Mouse (Mus musculus) limb, embryonic 10.5 days (tissue): ENCODE data around the gene Nt5c2. TPM values are rescaled to one million over a fixed set of nuclear protein-coding genes. Genes with fewer than 3 reads are reported as not detected.

Source experiments
- DNase-seq: peaks from one replicate; pipeline ENCODE4 v3.0.0-alpha.2; 2017; ENCODE audit warnings: low spot score
- H3K27ac ChIP-seq: fragments of 300-500 bp; sonication (generic); 2 replicates; pipeline ENCODE4 v1.5.1; 2016; ENCODE audit warnings: mild to moderate bottlenecking
- H3K27me3 ChIP-seq: fragments of 300-500 bp; sonication (generic); 2 replicates; pipeline ENCODE4 v1.6.1; 2016; ENCODE audit warnings: low read depth, mild to moderate bottlenecking; ENCODE audit not compliant: poor library complexity, severe bottlenecking
- H3K36me3 ChIP-seq: fragments of 300-500 bp; sonication (generic); 2 replicates; pipeline ENCODE4 v1.6.1; 2016; ENCODE audit warnings: mild to moderate bottlenecking, moderate library complexity
- H3K4me1 ChIP-seq: fragments of 300-500 bp; sonication (generic); 2 replicates; pipeline ENCODE4 v1.6.1; 2016
- H3K4me3 ChIP-seq: fragments of 300-500 bp; sonication (generic); 2 replicates; pipeline ENCODE4 v1.5.1; 2016; ENCODE audit warnings: mild to moderate bottlenecking, moderate library complexity
- H3K9me3 ChIP-seq: fragments of 300-500 bp; sonication (generic); replicated peaks from 2 replicates; pipeline ENCODE4 v1.6.1; 2016; ENCODE audit warnings: mild to moderate bottlenecking
- WGBS: fragments of 180-500 bp; shearing (Covaris S2); methylation state at CpG from one replicate; pipeline ENCODE4 v1.1.7; 2016; 5-methylcytosine and 5-hydroxymethylcytosine counted together
- polyA plus RNA-seq: library from polyadenylated mRNA; unstranded; fragments of >200 nt; fragmentation: Nextera tagmentation; extraction: Ambion mirVana; gene quantifications from 2 replicates; pipeline ENCODE4 v1.2.1, GENCODE M21; 2016

Nt5c2 gene
- polyA plus RNA-seq, 1 experiment from 2014 or later, result 89.8 TPM

DNA sequence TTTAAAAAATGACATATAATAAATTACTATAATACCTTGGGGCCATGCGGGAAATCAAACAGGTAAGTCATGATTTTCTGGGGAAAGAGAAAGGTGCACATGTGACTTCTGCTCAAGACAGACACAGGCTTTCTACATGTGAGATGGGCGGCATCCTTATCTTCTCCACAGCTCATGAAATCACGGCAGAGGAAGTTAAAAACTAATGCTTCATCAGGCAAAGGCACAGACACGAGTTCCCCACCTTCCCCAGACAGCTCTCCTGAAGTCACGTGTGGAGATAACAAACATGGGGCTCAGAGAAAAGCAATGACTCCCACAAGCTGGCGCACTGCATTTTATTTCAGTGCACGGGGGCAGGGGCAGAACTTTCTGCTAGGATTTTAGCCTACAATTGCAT lies 121.5 kb downstream of the Nt5c2 start:
- H3K4me3 ChIP-seq, result no peak overlapping the region
- no peak overlapping the region for H3K27ac ChIP-seq
- WGBS, result 90% methylated on average over 7 of the region's 7 CpGs
- peaks cover 76% of the 10 kb centered on the region for H3K36me3 ChIP-seq
- H3K27me3 ChIP-seq, result no peaks in the 10 kb centered on the region
- no peaks in the 10 kb centered on the region for H3K9me3 ChIP-seq
- H3K4me1 ChIP-seq, result no peaks in the 10 kb centered on the region
- peak; percentile 13 for DNase-seq

GRCm38 (mm10) chr19:46892856-46893255 lies 122.1 kb downstream of the Nt5c2 start:
- Histone ChIP-seq H3K27ac (no peak overlapping the region), H3K27me3 (no peaks in the 10 kb centered on the region), H3K36me3 (peaks cover 76% of the 10 kb centered on the region), H3K4me3 (no peak overlapping the region), H3K9me3 (no peaks in the 10 kb centered on the region), H3K4me1 (no peaks in the 10 kb centered on the region)
- no peak for DNase-seq
- 89% methylated on average over 3 of the region's 3 CpGs for WGBS

- H3K36me3 ChIP-seq, result peaks cover 80% of the 10 kb centered on the region
- DNase-seq, result no peak
Measured at GRCm38 (mm10) chr19:46890657-46891056, 124.3 kb downstream of the Nt5c2 start.

DNA sequence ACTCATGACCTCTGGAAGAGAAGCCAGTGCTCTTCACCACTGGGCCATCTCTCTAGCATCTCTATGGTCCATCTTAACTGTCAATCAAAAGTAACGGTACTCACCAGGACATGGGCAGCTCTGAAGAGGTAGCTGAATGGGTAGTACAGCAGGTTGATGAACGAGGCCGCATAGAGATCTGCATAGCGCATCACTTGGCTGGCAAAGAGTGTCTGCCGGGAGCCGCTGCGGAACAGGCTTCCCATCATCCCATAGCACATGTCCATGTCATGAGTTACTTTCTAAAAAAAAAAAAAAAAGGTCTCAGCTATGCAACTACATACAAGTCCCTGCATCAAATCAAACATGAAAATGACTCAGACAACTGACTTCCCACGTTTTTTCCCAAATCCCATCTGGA lies 125.3 kb downstream of the Nt5c2 start:
- H3K4me1 ChIP-seq, result no peaks in the 10 kb centered on the region
- 98% methylated on average over 8 of the region's 8 CpGs for WGBS
- DNase-seq, result no peak
- no peaks in the 10 kb centered on the region for H3K27me3 ChIP-seq
- no peaks in the 10 kb centered on the region for H3K9me3 ChIP-seq
- peaks cover 85% of the 10 kb centered on the region for H3K36me3 ChIP-seq
- no peak overlapping the region for H3K4me3 ChIP-seq
- no peak overlapping the region for H3K27ac ChIP-seq

More at GRCm38 (mm10) chr19:46890657-46891056, 124.3 kb downstream of the Nt5c2 start:
- Histone ChIP-seq H3K9me3 (no peaks in the 10 kb centered on the region), H3K4me3 (no peak overlapping the region), H3K4me1 (no peaks in the 10 kb centered on the region), H3K27ac (no peak overlapping the region), H3K27me3 (no peaks in the 10 kb centered on the region)
- 95% methylated on average over 8 of the region's 8 CpGs for WGBS

- no peak for DNase-seq
Measured at GRCm38 (mm10) chr19:46887811-46888527, 127.0 kb downstream of the Nt5c2 start.

GRCm38 (mm10) chr19:46886826-46887225 lies 128.1 kb downstream of the Nt5c2 start:
- DNase-seq, result no peak
- 92% methylated on average over 7 of the region's 7 CpGs for whole genome bisulfite sequencing
- H3K36me3 ChIP-seq, result peaks cover 89% of the 10 kb centered on the region
- H3K27ac ChIP-seq, result no peak overlapping the region
- no peaks in the 10 kb centered on the region for H3K4me1 ChIP-seq
- H3K9me3 ChIP-seq, result no peaks in the 10 kb centered on the region
- H3K27me3 ChIP-seq, result no peaks in the 10 kb centered on the region
- no peak overlapping the region for H3K4me3 ChIP-seq

More at GRCm38 (mm10) chr19:46887811-46888527, 127.0 kb downstream of the Nt5c2 start:
- no peaks in the 10 kb centered on the region for H3K9me3 ChIP-seq
- no peaks in the 10 kb centered on the region for H3K27me3 ChIP-seq
- H3K27ac ChIP-seq, result no peak overlapping the region
- H3K36me3 ChIP-seq, result peaks cover 96% of the 10 kb centered on the region
- WGBS, result 85% methylated on average over 14 of the region's 14 CpGs
- no peaks in the 10 kb centered on the region for H3K4me1 ChIP-seq
- no peak overlapping the region for H3K4me3 ChIP-seq

DNA sequence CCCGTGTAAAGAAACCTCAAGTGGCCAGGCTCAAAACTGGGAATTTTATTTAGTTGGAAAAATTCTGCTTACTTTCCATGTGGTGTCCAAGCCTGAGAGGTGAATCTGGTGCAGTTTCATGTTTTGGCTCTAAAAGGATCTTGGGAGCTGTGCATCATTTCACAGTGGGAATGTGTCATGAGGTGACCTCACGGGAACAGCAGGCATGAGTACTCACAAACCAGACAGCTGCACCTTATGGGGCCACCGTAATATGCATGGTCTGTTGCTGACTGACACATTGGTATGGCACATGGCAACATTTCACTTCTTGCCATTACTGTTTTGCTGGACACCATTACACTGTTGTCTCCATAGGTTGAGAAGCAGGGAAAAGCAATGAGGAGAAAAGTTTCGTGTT lies 129.6 kb downstream of the Nt5c2 start:
- Histone ChIP-seq H3K27ac (no peak overlapping the region), H3K4me3 (no peak overlapping the region), H3K9me3 (no peaks in the 10 kb centered on the region), H3K27me3 (no peaks in the 10 kb centered on the region), H3K4me1 (no peaks in the 10 kb centered on the region), H3K36me3 (peaks cover 75% of the 10 kb centered on the region)
- WGBS, result 94% methylated on average over 4 of the region's 4 CpGs
- DNase-seq, result no peak

- no peaks in the 10 kb centered on the region for H3K9me3 ChIP-seq
Measured at GRCm38 (mm10) chr19:46879876-46880275, 135.1 kb downstream of the Nt5c2 start.

DNA sequence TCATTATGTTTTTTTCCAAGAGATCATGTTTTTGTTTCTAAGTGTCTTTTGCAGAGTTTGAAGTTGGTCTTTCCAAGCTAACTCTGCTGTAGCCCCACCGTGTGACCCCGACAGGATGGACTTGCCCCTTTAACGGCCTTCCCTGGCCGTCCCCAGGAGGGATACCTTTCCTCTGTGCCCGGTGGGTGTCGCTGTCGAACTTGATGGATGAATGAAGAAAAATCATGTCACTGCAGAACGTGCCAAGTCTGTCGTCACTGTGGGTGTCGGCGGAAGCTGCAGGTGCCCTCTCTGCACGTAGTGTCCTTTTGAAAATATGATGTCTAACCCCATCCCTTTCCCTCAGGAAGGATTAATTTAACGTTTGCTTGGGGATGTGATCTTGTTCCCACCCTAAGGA lies 136.6 kb downstream of the Nt5c2 start:
- DNase-seq, result no peak
- H3K27ac ChIP-seq, result no peak overlapping the region
- 64% methylated on average over 13 of the region's 13 CpGs for whole genome bisulfite sequencing

More at GRCm38 (mm10) chr19:46879876-46880275, 135.1 kb downstream of the Nt5c2 start:
- WGBS, result 96% methylated on average over 2 of the region's 2 CpGs
- no peaks in the 10 kb centered on the region for H3K27me3 ChIP-seq
- DNase-seq, result no peak
- H3K4me3 ChIP-seq, result no peak overlapping the region
- H3K36me3 ChIP-seq, result peaks cover 23% of the 10 kb centered on the region
- H3K4me1 ChIP-seq, result no peaks in the 10 kb centered on the region
- no peak overlapping the region for H3K27ac ChIP-seq

DNA sequence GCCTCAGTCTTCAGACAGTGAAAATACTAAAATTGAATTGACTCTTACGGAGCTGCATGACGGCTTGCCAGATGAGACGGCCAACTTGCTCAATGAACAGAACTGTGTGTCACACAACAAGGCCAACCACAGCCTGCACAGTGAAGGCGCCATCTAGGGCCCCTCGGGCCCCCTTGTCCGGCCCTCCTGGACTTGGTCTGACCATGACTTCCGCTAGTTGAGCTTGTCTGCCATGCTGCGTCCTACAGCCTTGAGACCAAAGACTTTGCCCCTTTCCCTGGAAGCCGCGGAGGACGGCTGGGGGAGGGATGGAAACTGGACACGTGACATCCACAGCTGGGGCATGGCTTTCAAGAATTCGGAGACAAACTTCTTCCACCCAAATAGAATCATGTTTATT lies 137.1 kb downstream of the Nt5c2 start:
- WGBS, result 93% methylated on average over 13 of the region's 13 CpGs
- DNase-seq, result no peak
- Histone ChIP-seq H3K27me3 (no peaks in the 10 kb centered on the region), H3K4me1 (no peaks in the 10 kb centered on the region), H3K9me3 (no peaks in the 10 kb centered on the region), H3K27ac (no peak overlapping the region), H3K4me3 (no peak overlapping the region), H3K36me3 (peaks cover 3% of the 10 kb centered on the region)

More for the DNA sequence above, 136.6 kb downstream of the Nt5c2 start:
- no peaks in the 10 kb centered on the region for H3K27me3 ChIP-seq
- H3K36me3 ChIP-seq, result peaks cover 7% of the 10 kb centered on the region
- no peaks in the 10 kb centered on the region for H3K9me3 ChIP-seq
- no peaks in the 10 kb centered on the region for H3K4me1 ChIP-seq
- no peak overlapping the region for H3K4me3 ChIP-seq

DNA sequence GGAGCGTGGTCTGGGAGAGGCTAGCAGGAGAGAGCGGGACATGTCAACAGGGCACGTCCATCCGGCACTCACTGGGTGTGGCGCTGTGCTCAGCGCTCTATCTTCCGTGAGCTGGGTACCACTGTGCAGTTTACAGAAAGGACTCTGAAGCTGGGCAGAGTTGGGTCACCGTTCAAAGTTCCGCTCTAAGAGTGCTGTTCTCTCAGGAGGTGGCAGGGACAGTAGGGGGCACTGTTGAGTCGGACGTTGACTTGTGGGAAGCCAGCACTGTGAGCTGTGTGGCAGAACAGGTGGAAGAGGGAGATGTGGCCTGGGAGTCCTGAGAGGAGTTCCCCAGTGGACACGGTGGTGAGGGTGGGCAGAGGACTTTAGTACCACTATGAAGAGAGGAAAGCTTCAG lies 139.2 kb downstream of the Nt5c2 start:
- no peak overlapping the region for H3K27ac ChIP-seq
- 46% methylated on average over 12 of the region's 12 CpGs for whole genome bisulfite sequencing
- H3K4me1 ChIP-seq, result no peaks in the 10 kb centered on the region
- H3K4me3 ChIP-seq, result no peak overlapping the region
- no peaks in the 10 kb centered on the region for H3K27me3 ChIP-seq
- no peaks in the 10 kb centered on the region for H3K36me3 ChIP-seq
- DNase-seq, result peak; percentile 85
- H3K9me3 ChIP-seq, result no peaks in the 10 kb centered on the region

GRCm38 (mm10) chr19:46873924-46874323 lies 141.0 kb downstream of the Nt5c2 start:
- Histone ChIP-seq H3K4me3 (no peak overlapping the region), H3K27me3 (no peaks in the 10 kb centered on the region), H3K27ac (no peak overlapping the region), H3K4me1 (peaks cover 6% of the 10 kb centered on the region; the same call in 1 of the 2 replicates), H3K36me3 (no peaks in the 10 kb centered on the region), H3K9me3 (no peaks in the 10 kb centered on the region)
- 90% methylated on average over 3 of the region's 3 CpGs for WGBS
- DNase-seq, result no peak

DNA sequence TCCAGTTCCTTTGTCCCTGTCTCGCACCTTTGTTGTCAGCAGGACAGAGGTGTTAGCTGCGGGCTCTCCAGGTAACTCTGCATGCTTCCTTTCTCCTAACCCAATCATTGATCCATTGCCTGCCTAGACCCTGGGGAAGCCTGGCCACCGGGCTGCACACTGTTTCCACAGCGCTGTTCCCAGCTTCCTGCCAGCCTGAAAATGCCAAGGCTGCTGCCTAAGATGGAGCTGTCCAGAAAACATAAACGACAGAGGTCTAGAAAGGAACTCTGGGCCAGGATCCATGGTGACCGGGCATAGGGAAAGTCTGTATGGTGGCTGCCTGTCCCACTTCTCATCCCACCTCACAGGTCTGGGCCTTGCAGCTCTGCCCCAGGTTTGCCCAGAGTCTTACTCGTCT lies 143.3 kb downstream of the Nt5c2 start:
- Histone ChIP-seq H3K4me3 (no peak overlapping the region), H3K27ac (no peak overlapping the region), H3K27me3 (no peaks in the 10 kb centered on the region), H3K9me3 (no peaks in the 10 kb centered on the region), H3K36me3 (no peaks in the 10 kb centered on the region), H3K4me1 (peaks cover 11% of the 10 kb centered on the region; the same call in 1 of the 2 replicates)
- WGBS, result 73% methylated on average over 7 of the region's 7 CpGs
- no peak for DNase-seq
